Mouse (Mus musculus) telencephalon, adult 2 months (tissue): ENCODE measurements around the gene Nploc4.
A peak's percentile ranks its signal among the peaks of the same experiment; 100 is the strongest.

Experiments used
- DNase-seq: peaks from one replicate; pipeline ENCODE4 v3.0.0-alpha.2; 2011; ENCODE audit warnings: low read depth, low spot score

Gene Nploc4

GRCm38 (mm10) chr11:120437152-120437856 is at the start of gene Nploc4:
Gene Nploc4, minus strand, starts transcription at chr11:120437708.
- DNase-seq, result peak; percentile 52

- no peak for DNase-seq
These were observed 47.7 kb upstream of the Nploc4 start for GRCm38 (mm10) chr11:120485251-120485650.

GRCm38 (mm10) chr11:120484265-120484981 is 46.9 kb upstream of the Nploc4 start, which contains the start of gene Mrpl12:
Gene Mrpl12, plus strand, starts transcription at chr11:120484613.
- DNase-seq, result peak; percentile 97

GRCm38 (mm10) chr11:120483448-120483934 is 46.0 kb upstream of the Nploc4 start:
- DNase-seq, result no peak

- no peak for DNase-seq
These were observed 34.5 kb upstream of the Nploc4 start for GRCm38 (mm10) chr11:120472052-120472451.

GRCm38 (mm10) chr11:120467736-120468092 is 30.2 kb upstream of the Nploc4 start:
- DNase-seq, result no peak

- peak; percentile 99 for DNase-seq
These were observed 29.7 kb upstream of the Nploc4 start, which contains the start of gene Arl16 for GRCm38 (mm10) chr11:120467051-120467735. Gene Arl16, minus strand, starts transcription at chr11:120467607.

- DNase-seq, result no peak
These were observed 28.0 kb upstream of the Nploc4 start for GRCm38 (mm10) chr11:120465521-120465920.

GRCm38 (mm10) chr11:120464365-120464764 is 26.9 kb upstream of the Nploc4 start:
- no peak for DNase-seq

GRCm38 (mm10) chr11:120463536-120463935 is 26.0 kb upstream of the Nploc4 start:
- DNase-seq, result no peak

GRCm38 (mm10) chr11:120458847-120459597 is 21.5 kb upstream of the Nploc4 start:
- DNase-seq, result no peak

GRCm38 (mm10) chr11:120457772-120458751 is 20.6 kb upstream of the Nploc4 start, which contains the start of the genes Oxld1 and Ccdc137:
Gene Oxld1, minus strand, starts transcription at chr11:120458068.
Gene Ccdc137, plus strand, starts transcription at chr11:120458115.
- peak; percentile 86 for DNase-seq

GRCm38 (mm10) chr11:120457370-120457769 is 19.9 kb upstream of the Nploc4 start:
- DNase-seq, result no peak

GRCm38 (mm10) chr11:120455413-120455812 is 17.9 kb upstream of the Nploc4 start:
- no peak for DNase-seq

- no peak for DNase-seq
These were observed 17.5 kb upstream of the Nploc4 start for GRCm38 (mm10) chr11:120454965-120455364.

GRCm38 (mm10) chr11:120453306-120453705 is 15.8 kb upstream of the Nploc4 start, which contains the start of gene Pde6g:
Gene Pde6g, minus strand, starts transcription at chr11:120453500.
- DNase-seq, result no peak

GRCm38 (mm10) chr11:120452246-120452645 is 14.7 kb upstream of the Nploc4 start:
- DNase-seq, result no peak

- DNase-seq, result no peak
These were observed 9.7 kb upstream of the Nploc4 start for GRCm38 (mm10) chr11:120447179-120447578.

GRCm38 (mm10) chr11:120445475-120445874 is 8.0 kb upstream of the Nploc4 start:
- no peak for DNase-seq

GRCm38 (mm10) chr11:120444106-120444505 is 6.6 kb upstream of the Nploc4 start:
- DNase-seq, result no peak
